18 mouse cellular contexts compared by ENCODE assay signal in the genomic region with DNA sequence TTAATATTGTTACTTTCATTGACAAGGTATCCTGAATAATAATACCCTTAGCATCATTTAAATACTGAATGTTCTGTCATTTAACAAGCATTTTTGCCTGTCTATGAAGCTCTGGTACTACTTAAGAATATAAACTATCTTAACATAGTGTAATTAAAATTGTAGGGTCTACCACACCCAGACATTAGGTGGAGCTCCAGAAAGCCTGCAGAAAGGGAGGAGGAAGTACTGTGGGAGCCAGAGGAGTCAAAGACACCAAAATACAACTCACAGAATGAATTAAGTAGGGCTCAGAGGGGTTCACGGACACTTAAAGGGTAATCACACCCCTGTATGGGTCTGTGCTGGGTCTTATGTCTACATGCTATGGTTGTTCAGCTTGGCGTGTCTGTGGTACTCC.
"Had no signal": no experiment of that assay in that cellular context is flagged by ENCODE, and none has a peak within 500 bp of the region (broad histone marks: within the 10 kb centered on the region; RNA-seq: fewer than 3 reads in every experiment).

No protein-coding gene starts in this region.

- H3K9me3 ChIP-seq: liver, embryonic 15.5 days; lung, embryonic 15.5 days; midbrain, embryonic 13.5 days; midbrain, embryonic 15.5 days; neural tube, embryonic 12.5 days; stomach, embryonic 15.5 days had no signal

- H3K9ac ChIP-seq: liver, embryonic 15.5 days; liver, postnatal 0 days; lung, embryonic 15.5 days; midbrain, embryonic 13.5 days; midbrain, embryonic 15.5 days; neural tube, embryonic 12.5 days; stomach, embryonic 15.5 days had no signal

- H3K4me3 ChIP-seq: liver, embryonic 15.5 days; lung, embryonic 15.5 days; midbrain, embryonic 13.5 days; midbrain, embryonic 15.5 days; neural tube, embryonic 12.5 days; stomach, embryonic 15.5 days had no signal

- H3K27me3 ChIP-seq: liver, embryonic 15.5 days; lung, embryonic 15.5 days; midbrain, embryonic 13.5 days; midbrain, embryonic 15.5 days; neural tube, embryonic 12.5 days; stomach, embryonic 15.5 days had no signal

- DNase-seq: liver, postnatal 0 days; lung, adult 2 months; lung, postnatal 14 days; lung, postnatal 36 days; retina, postnatal 1 day; right cerebral cortex, adult 18-20 months; thymus, adult 2 months; thymus, postnatal 25 days; thymus, postnatal 4 days had no signal

- H3K4me1 ChIP-seq: lung, embryonic 15.5 days; midbrain, embryonic 13.5 days; midbrain, embryonic 15.5 days; neural tube, embryonic 12.5 days; stomach, embryonic 15.5 days had no signal

- H3K27ac ChIP-seq: liver, embryonic 15.5 days; lung, embryonic 15.5 days; macrophage; midbrain, embryonic 13.5 days; midbrain, embryonic 15.5 days; neural tube, embryonic 12.5 days; stomach, embryonic 15.5 days; stomach, postnatal 0 days had no signal

- ATAC-seq: liver, postnatal 0 days; lung, postnatal 0 days; midbrain, embryonic 13.5 days; midbrain, embryonic 15.5 days had no signal
